Mouse (Mus musculus): ENCODE data around the gene Ankrd50. TPM values are rescaled to one million over a fixed set of nuclear protein-coding genes. Genes with fewer than 3 reads are reported as not detected.

Ankrd50 gene
- polyA plus RNA-seq, 1 experiment from 2014 or later, result 17.8 TPM

DNA sequence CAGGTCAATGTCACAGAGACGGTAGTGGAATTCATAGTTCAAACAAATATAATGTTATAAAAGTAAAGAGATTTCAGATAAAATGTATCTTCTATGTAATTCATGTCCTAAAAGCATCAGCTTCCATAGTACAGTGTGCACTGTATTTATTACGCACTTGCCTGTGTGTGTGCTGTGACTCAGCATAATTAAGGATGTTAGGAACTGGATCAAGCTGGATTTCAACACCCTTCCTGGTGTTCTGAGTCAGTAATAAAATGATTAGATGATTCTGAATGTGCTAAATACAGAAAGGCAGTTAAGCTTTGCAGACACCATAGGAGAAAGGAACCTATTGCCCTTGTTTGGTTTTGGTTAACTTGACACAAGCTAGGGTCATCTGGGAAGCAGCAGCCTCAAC lies 21.5 kb downstream of the Ankrd50 start:
- Histone ChIP-seq H3K27me3 (no peaks in the 10 kb centered on the region), H3K4me2 (no peak overlapping the region), H3K9ac (no peak overlapping the region), H3K27ac (no peak overlapping the region), H3K4me1 (0 out of 2 replicates have a peak, but pooled peaks cover 5% of the 10 kb centered on the region), H3K4me3 (no peak overlapping the region), H3K36me3 (peaks cover 28% of the 10 kb centered on the region), H3K9me3 (no peaks in the 10 kb centered on the region)
- WGBS, result 89% methylated on average over 2 of the region's 2 CpGs
- ATAC-seq (ENCODE audit: borderline replicate concordance, extremely low read depth, low FRiP score, low TSS enrichment), result no peak

DNA sequence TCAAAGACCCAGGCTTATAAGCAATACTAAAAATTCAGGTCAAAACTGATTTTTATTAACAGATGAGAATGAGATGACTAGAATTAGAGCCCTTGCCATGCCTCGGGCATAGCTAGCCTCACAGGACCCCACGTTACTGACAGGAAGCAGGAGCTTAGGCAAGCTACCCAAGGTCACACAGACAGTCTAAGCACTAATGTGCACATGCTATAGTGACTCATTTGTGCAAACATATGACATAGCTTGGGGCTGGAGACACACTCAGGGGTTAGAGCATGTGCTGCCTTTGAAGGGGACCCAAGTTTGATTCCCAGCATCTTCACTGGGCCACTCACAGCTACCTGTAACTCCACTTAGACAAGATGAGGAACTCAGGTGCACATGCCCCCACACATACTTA lies 22.9 kb downstream of the Ankrd50 start:
- H3K9me3 ChIP-seq, result no peaks in the 10 kb centered on the region
- WGBS, result 65% methylated on average over 2 of the region's 2 CpGs

DNA sequence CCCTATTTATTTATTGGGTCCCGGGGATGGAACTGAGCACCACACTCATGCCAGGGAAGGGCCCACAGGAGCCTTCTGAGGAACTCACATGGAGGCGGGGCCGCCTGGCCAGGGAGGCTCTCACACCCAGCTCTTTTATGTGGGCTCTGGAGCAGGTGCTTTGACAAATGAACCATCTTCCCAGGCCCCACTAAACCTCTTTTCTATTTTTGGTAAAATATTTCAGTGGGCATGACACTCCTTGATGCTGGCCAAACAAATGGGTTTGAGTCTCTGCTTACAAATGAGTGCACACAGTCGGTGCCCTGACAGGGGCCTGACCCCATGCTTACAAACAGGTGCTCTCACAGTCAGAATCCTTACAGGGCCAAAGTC lies 24.4 kb downstream of the Ankrd50 start:
- H3K27ac ChIP-seq, result no peak overlapping the region
- no peak overlapping the region for H3K9ac ChIP-seq
- H3K4me3 ChIP-seq, result no peak overlapping the region
- ATAC-seq (ENCODE audit: borderline replicate concordance, extremely low read depth, low FRiP score, low TSS enrichment), result no peak
- WGBS, result 75% methylated on average over 4 of the region's 4 CpGs
- H3K4me2 ChIP-seq, result no peak overlapping the region
- H3K27me3 ChIP-seq, result no peaks in the 10 kb centered on the region
- no peaks in the 10 kb centered on the region for H3K9me3 ChIP-seq
- H3K4me1 ChIP-seq, result no peaks in the 10 kb centered on the region
- H3K36me3 ChIP-seq, result peaks cover 52% of the 10 kb centered on the region

More for the DNA sequence above, 22.9 kb downstream of the Ankrd50 start:
- Histone ChIP-seq H3K27me3 (no peaks in the 10 kb centered on the region), H3K4me3 (no peak overlapping the region), H3K27ac (no peak overlapping the region), H3K36me3 (peaks cover 37% of the 10 kb centered on the region), H3K9ac (no peak overlapping the region), H3K4me1 (no peaks in the 10 kb centered on the region), H3K4me2 (no peak overlapping the region)
- no peak for ATAC-seq (ENCODE audit: borderline replicate concordance, extremely low read depth, low FRiP score, low TSS enrichment)

DNA sequence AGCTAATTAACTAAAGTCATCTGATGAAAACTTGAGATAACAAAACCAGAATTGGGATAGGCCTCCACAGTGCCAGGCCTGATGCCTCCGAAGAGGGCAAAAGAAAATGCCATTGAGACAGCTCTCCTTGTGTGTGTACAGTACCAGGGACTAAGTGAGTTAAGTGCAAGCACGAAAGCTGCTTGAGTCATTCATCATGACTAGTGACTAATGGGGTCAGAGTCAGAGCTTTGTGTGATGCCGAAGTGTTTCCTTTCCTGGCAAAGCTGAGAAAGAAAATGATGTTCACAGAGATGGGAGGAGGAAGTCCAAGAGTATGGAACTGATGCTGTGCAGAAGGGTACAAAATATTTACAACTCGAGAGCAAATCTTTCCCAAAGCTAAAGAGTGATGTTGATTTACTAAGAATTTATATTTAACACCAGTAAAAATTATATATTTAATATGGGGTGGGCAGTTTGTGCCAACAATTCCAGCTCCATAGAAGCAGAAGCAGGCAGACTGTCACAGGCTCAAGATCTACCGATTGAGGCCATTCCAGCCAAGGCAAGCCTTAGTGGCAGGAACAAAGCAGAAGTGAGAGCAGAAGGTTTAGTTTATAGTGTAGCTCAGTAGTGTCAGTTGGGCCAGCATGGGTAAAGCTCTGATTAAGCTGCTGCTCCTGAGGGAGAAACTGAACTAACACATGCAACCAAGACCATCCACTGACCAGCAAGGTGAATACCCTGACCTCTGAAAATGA lies 25.0 kb downstream of the Ankrd50 start:
- no peaks in the 10 kb centered on the region for H3K9me3 ChIP-seq
- H3K36me3 ChIP-seq, result peaks cover 58% of the 10 kb centered on the region
- H3K4me1 ChIP-seq, result no peaks in the 10 kb centered on the region
- H3K27me3 ChIP-seq, result no peaks in the 10 kb centered on the region
- no peak overlapping the region for H3K27ac ChIP-seq
- ATAC-seq (ENCODE audit: borderline replicate concordance, extremely low read depth, low FRiP score, low TSS enrichment), result no peak
- no peak overlapping the region for H3K4me3 ChIP-seq
- no peak overlapping the region for H3K9ac ChIP-seq
- H3K4me2 ChIP-seq, result no peak overlapping the region
- WGBS, result 49% methylated on average over 5 of the region's 5 CpGs

DNA sequence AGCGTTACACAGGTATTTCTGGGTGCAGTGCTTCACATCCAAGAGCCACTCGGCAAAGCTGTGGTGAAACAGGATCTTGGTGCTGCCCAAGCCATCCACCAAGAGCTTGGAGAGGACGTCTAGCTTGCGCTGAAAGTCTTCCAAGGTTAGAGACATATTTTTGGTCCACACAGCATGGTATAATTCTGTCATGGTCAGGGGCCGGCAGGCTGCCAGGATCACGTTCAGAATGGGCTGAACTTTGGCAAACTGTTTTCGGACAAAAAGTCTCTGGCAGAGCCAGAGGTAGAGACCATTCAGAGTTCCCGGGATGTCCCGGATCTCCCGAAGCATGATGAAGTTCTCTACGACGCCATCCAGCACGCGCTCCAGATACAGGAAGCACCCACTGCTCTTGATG lies 27.6 kb downstream of the Ankrd50 start:
- Histone ChIP-seq H3K4me2 (no peak overlapping the region), H3K4me3 (no peak overlapping the region), H3K4me1 (no peaks in the 10 kb centered on the region), H3K27me3 (no peaks in the 10 kb centered on the region), H3K27ac (no peak overlapping the region), H3K9me3 (no peaks in the 10 kb centered on the region), H3K9ac (no peak overlapping the region), H3K36me3 (peaks cover 72% of the 10 kb centered on the region)
- WGBS, result 89% methylated on average over 14 of the region's 14 CpGs
- ATAC-seq (ENCODE audit: borderline replicate concordance, extremely low read depth, low FRiP score, low TSS enrichment), result no peak

DNA sequence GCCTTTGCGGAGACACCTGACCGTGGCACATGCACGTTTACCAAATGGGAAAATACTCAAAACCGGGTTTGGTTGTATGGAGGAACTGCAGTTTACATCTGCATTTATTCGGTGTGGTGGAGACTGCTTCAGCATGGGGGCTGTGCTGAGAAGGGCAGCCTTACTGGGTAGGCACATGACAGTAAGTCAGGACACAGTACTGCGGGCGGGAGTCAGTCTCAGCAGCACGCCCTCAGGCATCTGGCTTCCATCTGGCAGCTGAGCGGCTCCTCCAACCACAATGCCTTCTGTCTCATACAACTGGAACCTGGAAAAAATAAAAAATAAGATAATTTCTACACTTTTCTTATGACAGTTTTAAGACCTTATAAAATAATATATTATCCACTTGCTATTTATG lies 32.4 kb downstream of the Ankrd50 start:
- Histone ChIP-seq H3K9ac (no peak overlapping the region), H3K27ac (no peak overlapping the region), H3K27me3 (no peaks in the 10 kb centered on the region), H3K4me2 (no peak overlapping the region), H3K4me3 (no peak overlapping the region), H3K9me3 (no peaks in the 10 kb centered on the region), H3K4me1 (no peaks in the 10 kb centered on the region), H3K36me3 (peaks cover 63% of the 10 kb centered on the region)
- WGBS, result 92% methylated on average over 9 of the region's 9 CpGs
- no peak for ATAC-seq (ENCODE audit: borderline replicate concordance, extremely low read depth, low FRiP score, low TSS enrichment)

GRCm38 (mm10) chr3:38446586-38446985 lies 38.1 kb downstream of the Ankrd50 start:
- peaks cover 11% of the 10 kb centered on the region for H3K36me3 ChIP-seq
- no peak overlapping the region for H3K9ac ChIP-seq
- no peak for ATAC-seq (ENCODE audit: borderline replicate concordance, extremely low read depth, low FRiP score, low TSS enrichment)
- no peak overlapping the region for H3K4me3 ChIP-seq
- no peaks in the 10 kb centered on the region for H3K27me3 ChIP-seq
- no peaks in the 10 kb centered on the region for H3K4me1 ChIP-seq
- WGBS, result 86% methylated on average over 9 of the region's 9 CpGs
- H3K9me3 ChIP-seq, result no peaks in the 10 kb centered on the region
- no peak overlapping the region for H3K27ac ChIP-seq
- no peak overlapping the region for H3K4me2 ChIP-seq

- Histone ChIP-seq H3K4me1 (no peaks in the 10 kb centered on the region), H3K27me3 (no peaks in the 10 kb centered on the region), H3K4me2 (no peak overlapping the region), H3K4me3 (no peak overlapping the region), H3K9me3 (no peaks in the 10 kb centered on the region), H3K9ac (no peak overlapping the region), H3K36me3 (no peaks in the 10 kb centered on the region), H3K27ac (no peak overlapping the region)
- ATAC-seq (ENCODE audit: borderline replicate concordance, extremely low read depth, low FRiP score, low TSS enrichment), result no peak
- 51% methylated on average over 4 of the region's 4 CpGs for WGBS
Measured at GRCm38 (mm10) chr3:38443875-38444274, 40.8 kb downstream of the Ankrd50 start.

- no peak overlapping the region for H3K27ac ChIP-seq
- H3K4me1 ChIP-seq, result no peaks in the 10 kb centered on the region
- H3K9me3 ChIP-seq, result no peaks in the 10 kb centered on the region
- H3K4me3 ChIP-seq, result no peak overlapping the region
- no peak overlapping the region for H3K4me2 ChIP-seq
- H3K36me3 ChIP-seq, result no peaks in the 10 kb centered on the region
- ATAC-seq (ENCODE audit: borderline replicate concordance, extremely low read depth, low FRiP score, low TSS enrichment), result no peak
- H3K9ac ChIP-seq, result no peak overlapping the region
- no peaks in the 10 kb centered on the region for H3K27me3 ChIP-seq
- WGBS, result 51% methylated on average over 7 of the region's 7 CpGs
Measured at GRCm38 (mm10) chr3:38440564-38440991, 44.1 kb downstream of the Ankrd50 start.

GRCm38 (mm10) chr3:38436596-38436995 lies 48.0 kb downstream of the Ankrd50 start:
- H3K27me3 ChIP-seq, result no peaks in the 10 kb centered on the region
- H3K4me1 ChIP-seq, result peaks cover 13% of the 10 kb centered on the region
- no peaks in the 10 kb centered on the region for H3K36me3 ChIP-seq
- H3K27ac ChIP-seq, result no peak overlapping the region
- H3K9ac ChIP-seq, result no peak overlapping the region
- 71% methylated on average over 3 of the region's 3 CpGs for WGBS
- no peak overlapping the region for H3K4me3 ChIP-seq
- H3K9me3 ChIP-seq, result no peaks in the 10 kb centered on the region
- H3K4me2 ChIP-seq, result no peak overlapping the region
- ATAC-seq (ENCODE audit: borderline replicate concordance, extremely low read depth, low FRiP score, low TSS enrichment), result no peak

DNA sequence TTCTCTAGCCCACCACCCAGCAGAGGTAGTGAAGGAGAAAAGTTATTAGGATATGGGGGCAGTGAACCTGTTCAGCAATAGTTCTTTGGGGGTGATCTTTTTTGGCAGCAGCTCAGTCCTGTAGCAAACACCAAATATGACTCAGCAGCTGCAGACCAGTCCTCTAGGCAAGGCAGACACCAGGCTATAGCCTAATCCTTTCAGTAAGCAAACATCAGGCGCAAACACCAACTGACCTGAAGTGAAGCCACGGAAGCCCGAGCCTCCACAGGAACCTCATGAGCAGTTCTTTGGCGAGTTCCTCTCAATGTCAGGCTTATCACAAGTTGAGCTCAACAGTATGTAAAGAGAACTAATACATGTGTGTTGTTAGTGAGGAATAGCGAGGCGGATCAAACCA lies 48.8 kb downstream of the Ankrd50 start:
- 74% methylated on average over 6 of the region's 6 CpGs for WGBS
- no peak for ATAC-seq (ENCODE audit: borderline replicate concordance, extremely low read depth, low FRiP score, low TSS enrichment)
- H3K9me3 ChIP-seq, result no peaks in the 10 kb centered on the region
- H3K4me2 ChIP-seq, result no peak overlapping the region
- no peak overlapping the region for H3K4me3 ChIP-seq
- H3K27me3 ChIP-seq, result no peaks in the 10 kb centered on the region
- H3K4me1 ChIP-seq, result peaks cover 13% of the 10 kb centered on the region
- no peak overlapping the region for H3K27ac ChIP-seq
- H3K9ac ChIP-seq, result no peak overlapping the region
- no peaks in the 10 kb centered on the region for H3K36me3 ChIP-seq

- H3K4me3 ChIP-seq, result no peak overlapping the region
- no peak overlapping the region; the same call in 1 of the 2 replicates for H3K27ac ChIP-seq
- no peak overlapping the region for H3K4me2 ChIP-seq
- WGBS, result 98% methylated on average over 2 of the region's 2 CpGs
- peaks cover 13% of the 10 kb centered on the region for H3K4me1 ChIP-seq
- no peaks in the 10 kb centered on the region for H3K27me3 ChIP-seq
- no peak for ATAC-seq (ENCODE audit: borderline replicate concordance, extremely low read depth, low FRiP score, low TSS enrichment)
- H3K9ac ChIP-seq, result no peak overlapping the region
- H3K36me3 ChIP-seq, result no peaks in the 10 kb centered on the region
- H3K9me3 ChIP-seq, result no peaks in the 10 kb centered on the region
Measured at GRCm38 (mm10) chr3:38434486-38434885, 50.2 kb downstream of the Ankrd50 start.
